Mouse (Mus musculus) stomach, postnatal 0 days (tissue): ENCODE measurements around the gene Shroom3.

Experiments
- CTCF ChIP-seq: IDR thresholded peaks from 2 replicates; pipeline ENCODE4 v1.5.1; 2016; ENCODE audit warnings: antibody characterized with exemption, low read depth, mild to moderate bottlenecking, moderate library complexity
- EP300 ChIP-seq: optimal IDR thresholded peaks from 2 replicates; pipeline ENCODE3; 2016; ENCODE audit warnings: antibody characterized with exemption

GRCm38 (mm10) chr5:92954827-92955475, 271.7 kb downstream of the Shroom3 start:
- TF ChIP-seq CTCF (peak; percentile 81), EP300 (no peak)
